Mouse (Mus musculus) right cerebral cortex, postnatal 25 days (tissue): Measurements from ENCODE around the gene Lmln.
"Not testable (repeated sequence)": the region's sequence is repeated elsewhere in the genome, so short reads cannot be mapped to it uniquely, and the experiment has no call there.

Experiments
- DNase-seq: peaks from one replicate; pipeline ENCODE4 v3.0.0; 2022

Lmln gene

DNA sequence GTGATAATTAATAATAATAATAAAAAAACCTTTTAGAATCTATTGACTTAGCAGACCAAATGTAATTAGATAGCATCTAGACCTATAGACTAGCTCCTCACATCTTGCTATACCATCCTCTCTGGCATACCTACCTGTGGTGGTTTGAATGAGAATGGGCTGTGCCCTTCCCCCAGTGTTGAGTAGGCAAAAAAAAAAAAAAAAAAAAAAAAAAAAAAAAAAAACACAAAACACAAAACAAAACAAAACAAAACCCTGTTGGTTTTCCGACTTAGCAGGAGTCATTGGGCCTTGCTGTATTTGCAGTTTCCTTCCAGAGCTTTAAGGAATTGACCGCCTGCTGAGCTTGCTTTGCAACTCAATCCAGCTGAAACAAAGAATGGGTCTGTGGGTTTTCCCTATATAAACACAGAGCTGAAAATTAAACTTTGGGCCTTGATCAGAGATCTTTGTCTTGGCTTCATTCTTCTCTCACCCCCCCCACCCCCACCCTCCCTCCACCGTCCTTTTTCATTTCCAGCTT lies 79.5 kb downstream of the Lmln start:
- DNase-seq = no peak

DNA sequence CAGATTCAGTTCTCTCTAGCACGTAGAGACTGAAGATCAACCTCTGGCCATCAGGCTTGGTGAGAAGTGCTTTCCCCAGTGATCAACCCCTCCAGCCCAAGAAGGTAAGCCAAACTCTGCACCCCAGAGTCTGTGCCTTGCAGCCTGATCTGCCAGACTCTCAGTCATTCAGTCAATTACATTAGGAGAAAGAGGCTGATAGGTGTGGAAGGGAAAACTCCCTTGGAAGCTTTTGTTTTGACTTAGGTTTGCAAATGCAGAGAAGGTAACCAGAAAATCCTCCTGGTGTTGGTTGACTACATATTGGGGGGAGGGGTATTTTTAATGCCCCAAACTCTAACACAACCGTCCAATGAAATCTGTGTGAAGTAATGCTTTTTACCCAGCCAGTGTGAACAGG lies 81.1 kb downstream of the Lmln start:
- no peak for DNase-seq

DNA sequence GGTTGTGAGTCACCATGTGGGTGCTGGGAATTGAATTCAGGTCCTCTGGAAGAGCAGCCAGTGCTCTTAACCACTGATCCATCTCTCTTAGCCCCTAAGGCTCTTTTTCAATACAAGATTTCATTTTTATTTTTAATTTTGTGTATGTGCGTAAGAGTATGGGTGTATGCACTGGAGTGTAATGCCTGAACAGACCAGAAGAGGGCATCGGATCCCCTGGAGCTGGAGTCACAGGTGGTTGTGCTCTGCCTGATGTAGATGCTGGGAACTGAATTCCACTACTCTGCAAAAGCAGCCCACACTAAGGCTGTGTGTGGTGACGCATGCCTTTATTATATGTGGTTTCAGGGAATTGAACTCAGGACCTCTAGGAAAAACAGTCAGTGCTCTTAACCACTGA lies 83.9 kb downstream of the Lmln start:
- no peak for DNase-seq

DNA sequence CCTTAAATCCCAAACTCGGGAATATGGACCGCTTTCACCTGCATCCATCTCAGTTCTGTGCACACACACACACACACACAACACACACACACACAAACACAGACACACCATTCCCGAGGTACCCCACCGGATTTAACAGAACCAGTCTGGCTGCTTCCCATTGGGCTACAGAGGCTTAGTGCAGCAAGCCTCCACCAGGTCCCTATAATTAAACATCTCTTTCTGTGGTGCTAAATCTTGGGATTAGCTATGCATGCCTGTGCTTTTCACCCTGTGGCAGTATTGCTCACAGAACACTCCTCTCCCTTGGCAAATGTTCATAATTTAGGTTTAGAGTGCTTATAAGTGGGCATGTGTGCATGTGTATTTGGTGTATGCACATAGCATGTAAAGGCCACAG lies 85.8 kb downstream of the Lmln start:
- DNase-seq = no peak

DNA sequence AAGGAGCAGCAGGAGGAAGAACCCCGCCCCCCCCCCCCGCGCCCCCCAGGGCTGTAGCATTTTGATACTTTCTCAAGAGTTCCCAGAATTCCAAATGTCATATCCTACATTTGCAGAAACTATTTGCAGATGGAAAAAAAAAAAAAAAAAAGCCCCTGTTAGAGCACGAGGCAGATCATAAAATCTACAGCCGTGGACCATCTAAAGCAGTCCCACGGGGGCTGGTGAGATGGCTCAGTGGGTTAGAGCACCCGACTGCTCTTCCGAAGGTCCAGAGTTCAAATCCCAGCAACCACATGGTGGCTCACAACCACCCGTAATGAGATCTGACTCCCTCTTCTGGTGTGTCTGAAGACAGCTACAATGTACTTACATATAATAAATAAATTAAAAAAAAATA lies 88.6 kb downstream of the Lmln start:
- not testable (repeated sequence) for DNase-seq

DNA sequence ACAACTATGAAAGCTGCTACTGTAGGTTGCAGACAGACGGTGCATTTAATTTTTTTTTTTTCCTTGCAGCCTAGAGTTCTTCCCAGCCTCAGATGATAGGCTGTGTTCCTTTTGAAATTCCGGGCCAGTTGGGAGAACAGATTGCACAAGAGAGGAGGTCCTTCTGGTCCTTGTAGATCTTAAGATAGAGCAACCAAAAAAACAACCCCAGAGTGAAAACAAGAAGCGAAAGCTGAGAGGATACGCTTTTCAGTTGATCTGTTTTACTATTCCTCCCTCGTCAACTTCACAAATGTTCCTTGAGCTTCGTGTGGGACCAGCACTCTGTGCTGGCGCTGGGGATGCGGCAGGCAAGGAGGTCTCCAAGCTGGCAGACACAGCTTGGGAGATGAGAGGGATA lies 89.2 kb downstream of the Lmln start:
- peak; percentile 55 for DNase-seq

DNA sequence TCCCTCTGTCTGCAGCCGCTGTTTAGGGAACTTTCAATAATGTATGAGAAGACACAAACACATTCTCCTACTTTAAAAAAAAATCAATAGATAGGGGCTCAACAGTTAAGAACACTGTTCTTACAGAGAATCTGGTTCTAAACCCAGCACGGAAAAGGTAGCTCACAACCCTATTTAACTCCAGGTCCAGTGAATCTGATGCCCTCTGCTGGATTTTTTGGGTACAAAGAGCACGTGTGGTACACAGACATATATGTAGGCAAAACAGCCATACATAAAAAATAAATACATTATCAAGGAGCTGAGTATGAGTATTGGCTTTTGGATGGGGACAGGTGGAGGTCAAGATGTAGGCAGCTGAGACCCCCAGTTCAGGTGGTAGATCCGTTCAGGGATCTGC lies 92.7 kb downstream of the Lmln start:
- DNase-seq = no peak

DNA sequence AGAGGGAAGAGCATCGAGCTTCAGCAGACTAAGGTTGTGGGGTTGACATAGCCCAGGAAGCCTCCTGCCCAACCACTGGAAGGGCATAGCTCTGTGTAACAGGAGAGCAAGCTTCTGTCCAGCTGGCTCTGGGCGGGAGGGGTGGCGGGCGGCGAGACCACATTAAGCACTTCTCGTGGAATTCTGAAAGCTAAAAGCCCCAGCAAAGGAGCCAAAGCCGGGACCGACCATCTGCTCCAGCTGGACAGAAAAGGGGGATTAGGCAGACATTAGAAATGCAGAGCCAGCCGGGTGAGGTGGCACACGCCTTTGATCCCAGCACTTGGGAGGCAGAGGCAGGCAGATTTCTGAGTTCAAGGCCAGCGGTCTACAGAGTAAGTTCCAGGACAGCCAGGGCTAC lies 95.7 kb downstream of the Lmln start:
- DNase-seq = no peak

DNA sequence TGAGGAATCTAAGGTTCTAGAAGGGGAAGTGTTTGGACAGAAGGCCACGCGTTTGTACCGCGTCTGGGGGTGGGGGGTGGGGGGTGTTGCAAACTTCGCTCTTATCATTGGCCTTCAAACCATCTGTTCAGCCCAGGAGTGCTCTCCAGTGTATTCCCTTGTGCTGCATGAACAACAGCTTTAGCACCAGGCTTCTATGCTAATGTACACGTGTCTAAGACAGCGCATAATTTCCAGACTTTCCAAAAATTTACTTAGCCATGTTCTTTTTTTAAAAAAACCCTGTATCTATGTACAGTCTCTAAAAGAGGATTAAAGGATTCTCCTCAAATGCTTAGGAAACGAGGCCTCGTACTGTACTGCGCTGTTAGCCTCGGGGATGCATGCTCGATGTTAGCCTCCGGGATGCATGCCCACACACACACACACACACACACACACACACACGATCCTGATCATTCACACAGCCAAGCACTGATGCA lies 96.3 kb downstream of the Lmln start:
- no peak for DNase-seq

DNA sequence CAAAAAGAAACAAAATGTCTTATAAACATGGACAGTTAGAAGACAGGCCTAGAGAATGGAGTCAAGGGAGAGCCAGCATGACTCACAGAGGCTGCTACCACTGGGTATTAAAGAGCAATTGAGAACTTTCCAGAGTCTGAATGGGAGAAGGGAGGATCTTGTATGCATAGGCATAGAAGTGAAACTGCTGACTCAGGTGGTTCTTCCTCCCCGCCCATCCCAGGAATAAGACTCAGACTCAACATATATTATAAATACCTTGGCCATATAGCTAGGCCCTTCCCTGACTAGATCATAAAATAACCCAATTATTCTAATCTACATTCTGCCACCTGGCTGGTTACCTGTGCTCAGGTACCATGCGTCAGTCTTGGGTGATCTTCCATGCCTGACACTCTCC lies 97.0 kb downstream of the Lmln start:
- DNase-seq = no peak

DNA sequence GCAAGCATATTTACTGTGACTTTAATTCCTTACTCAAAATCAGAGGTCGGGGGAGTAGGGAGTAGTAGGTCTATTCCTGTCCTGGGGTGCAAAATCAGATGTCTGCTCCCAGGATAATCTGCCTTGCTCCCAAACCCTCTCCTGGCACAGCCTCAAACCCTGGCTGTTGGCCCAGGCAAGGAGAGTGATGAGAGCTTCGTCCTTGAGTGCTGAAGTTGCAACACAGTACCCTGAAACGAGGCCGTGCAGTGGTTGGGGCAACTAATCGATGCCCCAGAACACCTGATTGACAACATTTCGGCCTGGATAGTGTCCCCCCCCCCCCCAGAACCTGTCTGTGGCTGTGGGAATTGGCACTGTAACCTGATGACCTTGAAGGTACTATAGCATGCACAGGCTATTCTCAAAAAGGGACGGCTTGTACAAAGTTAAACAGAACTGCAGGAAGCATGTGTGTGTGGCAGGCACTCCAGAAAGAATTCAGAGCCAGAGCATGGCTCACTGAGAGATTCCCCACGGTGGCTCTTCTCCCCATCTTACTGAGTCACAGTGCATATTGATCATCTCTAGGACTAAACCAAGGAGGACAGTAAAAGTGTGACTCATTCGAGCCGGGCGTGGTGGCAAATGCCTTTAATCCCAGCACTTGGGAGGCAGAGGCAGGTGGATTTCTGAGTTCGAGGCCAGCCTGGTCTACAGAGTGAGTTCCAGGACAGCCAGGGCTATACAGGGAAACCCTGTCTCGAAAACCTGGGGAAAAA lies 101.2 kb downstream of the Lmln start:
- no peak for DNase-seq

DNA sequence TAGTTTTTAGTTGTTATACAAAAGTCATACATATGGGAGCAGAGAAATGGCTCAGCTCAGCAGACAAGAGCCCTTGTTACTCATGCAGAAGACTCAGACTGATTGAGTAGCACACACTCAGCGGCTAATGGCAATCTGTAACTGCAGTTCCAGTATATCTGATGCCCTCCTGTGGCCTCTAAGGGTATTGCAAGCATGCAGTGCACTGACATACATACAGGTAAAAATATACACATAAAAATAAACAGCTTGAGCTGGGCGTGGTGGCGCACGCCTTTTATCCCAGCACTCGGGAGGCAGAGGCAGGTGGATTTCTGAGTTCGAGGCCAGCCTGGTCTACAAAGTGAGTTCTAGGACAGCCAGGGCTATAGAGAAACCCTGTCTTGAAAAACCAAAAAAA lies 104.0 kb downstream of the Lmln start:
- DNase-seq = not testable (repeated sequence)

DNA sequence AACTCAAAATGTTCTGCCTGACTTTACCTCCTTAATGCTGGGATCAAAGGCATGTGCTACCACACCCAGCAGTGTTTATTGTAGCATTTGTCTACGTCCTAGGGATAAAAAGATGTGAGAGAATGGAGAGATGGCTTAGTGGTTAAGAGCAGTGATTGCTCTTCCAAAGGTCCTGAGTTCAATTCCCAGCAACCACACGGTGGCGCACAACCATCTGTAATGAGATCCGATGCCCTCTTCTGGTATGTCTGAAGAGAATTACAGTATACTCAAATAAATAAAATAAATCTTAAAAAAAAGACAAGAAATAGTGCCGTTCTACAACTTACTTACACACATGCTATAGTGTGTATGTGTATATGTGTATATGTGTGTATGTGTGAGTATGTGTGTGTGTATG lies 105.2 kb downstream of the Lmln start:
- DNase-seq = no peak

DNA sequence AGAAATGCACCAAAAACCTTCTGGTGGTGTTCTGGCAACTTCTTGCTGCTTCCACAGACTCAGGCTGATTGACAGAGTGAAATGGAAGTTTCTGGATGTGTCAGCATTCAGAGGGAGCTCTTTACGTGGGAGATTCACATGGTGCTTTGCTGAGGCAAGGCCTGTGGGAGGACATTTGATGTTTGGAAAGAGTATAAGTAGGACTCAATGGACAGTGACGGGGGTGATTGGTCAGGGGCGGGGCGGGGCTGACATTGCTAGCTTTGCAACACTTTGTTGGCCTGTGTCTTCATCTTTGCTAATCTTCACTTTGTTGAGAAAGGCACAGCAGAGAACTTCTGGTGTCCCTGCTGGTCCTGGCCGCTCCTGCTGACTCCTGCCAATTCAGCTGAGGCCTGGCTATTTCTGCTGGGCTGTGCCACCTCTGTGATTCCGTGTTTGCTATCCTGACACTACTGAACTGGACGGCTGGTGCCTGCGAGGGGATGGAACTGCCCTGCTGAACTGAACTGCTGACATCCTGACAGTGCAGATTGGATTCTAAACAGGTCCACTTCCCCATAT lies 107.2 kb downstream of the Lmln start:
- no peak for DNase-seq

DNA sequence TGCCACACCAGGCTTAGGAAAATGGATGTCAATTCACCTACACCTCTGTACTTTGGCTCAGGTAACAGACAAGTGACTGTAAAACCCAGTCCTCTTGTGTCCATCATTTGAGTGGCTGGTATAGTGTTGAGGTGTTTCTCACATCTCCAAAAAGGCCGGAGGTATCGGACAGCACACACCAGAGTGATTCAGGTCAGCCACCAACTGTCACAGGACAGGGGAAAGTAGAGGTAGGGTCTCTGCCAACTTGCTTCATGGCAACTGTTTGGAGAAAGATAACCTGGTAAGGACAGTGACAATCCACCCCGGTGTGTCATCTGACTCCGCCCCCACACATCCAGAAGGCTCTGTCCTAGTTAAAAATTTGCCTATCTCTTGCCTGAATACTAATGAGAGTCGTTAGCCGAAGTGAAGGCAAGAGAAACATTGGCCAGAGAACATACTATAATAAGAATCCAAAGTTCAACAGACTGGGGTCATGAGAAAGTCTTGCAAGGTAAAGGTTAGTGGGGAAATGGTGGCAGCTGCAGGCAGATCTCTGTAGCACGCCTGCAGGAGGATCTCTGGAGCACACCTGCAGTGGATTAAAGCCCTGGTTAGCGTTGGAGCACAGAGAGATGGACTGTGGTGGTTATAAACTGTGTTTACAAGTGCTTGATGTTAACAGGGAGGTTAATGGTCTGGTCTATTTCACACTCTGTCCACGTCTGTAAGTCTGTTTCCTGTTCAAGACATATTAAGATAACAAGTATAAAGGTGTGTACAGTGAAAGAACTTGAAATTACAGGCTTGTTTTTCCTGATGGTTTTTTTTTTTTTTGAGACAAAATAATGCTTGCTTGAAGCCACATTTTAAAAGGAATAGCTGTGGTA lies 108.6 kb downstream of the Lmln start:
- DNase-seq = no peak

DNA sequence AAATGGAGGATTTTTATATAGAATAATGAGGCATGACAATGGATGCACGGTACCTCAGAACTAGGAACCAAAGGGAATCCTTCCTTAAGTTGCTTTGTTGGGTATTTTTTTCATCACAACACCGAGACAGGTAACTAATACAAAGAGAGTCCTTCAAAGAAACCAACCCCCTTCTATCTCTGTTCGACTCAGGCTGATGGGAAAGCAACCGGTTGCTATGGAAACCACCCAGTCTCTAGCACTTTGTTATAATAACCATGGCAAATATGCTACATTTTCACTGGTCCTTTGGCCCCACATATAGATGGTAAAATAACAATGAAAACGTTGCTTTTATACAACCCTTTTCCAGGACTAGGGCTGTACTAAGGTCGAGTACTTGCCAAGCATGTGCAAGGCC lies 109.5 kb downstream of the Lmln start:
- DNase-seq = no peak

DNA sequence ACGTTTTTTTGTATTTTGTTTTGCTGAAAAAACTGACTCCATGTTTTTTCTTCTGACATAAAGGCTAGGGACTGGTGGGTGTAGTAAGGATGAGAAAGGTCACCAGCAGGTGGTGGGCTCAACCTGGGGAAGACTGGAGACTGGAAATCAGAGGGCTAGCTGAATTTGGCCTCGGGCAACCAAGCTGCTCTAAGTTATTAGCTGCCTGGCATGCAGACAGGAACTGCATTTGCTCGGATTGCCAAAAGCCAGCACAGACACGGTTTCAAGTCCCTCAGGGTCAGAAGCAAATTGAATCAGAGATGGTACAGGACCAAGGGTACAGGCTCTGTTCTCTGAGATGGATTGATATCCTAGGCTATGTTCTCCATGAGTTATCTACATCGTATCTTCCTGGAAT lies 110.8 kb downstream of the Lmln start:
- no peak for DNase-seq

DNA sequence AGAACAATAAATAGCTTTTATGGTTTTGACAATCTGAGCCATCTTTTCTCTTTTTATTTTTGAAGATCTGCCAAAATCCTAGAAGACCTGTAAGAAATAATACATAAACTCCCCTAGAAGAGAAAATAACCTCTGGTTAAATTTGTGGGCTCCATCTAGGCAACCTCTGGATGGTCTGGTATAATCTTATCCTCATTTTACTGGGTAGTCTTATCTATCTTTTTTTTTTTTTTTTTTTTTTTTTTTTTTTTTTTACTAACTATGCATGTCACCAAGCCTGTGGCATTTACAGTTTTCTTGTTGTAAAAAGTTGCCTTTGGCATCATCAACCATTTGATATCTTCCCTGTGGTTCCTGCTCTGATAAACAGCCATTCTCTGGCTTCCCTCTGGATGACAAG lies 112.4 kb downstream of the Lmln start:
- DNase-seq = no peak

DNA sequence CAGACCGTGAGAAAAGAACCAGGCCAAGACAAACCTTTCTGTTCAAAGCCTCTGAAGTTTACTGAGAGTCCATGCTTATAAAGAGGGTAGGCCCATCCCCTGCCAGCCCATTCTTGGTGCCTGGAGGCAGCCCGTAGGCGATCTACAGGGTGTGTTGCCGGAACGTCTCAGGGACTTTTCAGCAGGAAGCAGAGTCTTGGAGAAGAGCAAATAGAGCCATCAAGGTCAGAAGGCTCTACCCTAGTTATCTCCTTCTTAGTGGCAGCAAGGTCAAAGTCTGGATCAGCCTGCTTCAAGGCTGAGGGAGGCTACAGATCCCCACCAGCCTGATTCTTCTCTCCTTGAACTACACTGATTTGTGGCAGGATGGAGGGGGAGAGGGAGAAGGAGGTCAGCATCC lies 114.5 kb downstream of the Lmln start:
- not testable (repeated sequence) for DNase-seq
